Mouse (Mus musculus) embryo, embryonic 10 days (tissue): ENCODE measurements around the gene S100a16.

Source experiments
- DNase-seq: peaks from one replicate; pipeline ENCODE4 v3.0.0-alpha.2; 2015; ENCODE audit warnings: low spot score

S100a16 gene

DNA sequence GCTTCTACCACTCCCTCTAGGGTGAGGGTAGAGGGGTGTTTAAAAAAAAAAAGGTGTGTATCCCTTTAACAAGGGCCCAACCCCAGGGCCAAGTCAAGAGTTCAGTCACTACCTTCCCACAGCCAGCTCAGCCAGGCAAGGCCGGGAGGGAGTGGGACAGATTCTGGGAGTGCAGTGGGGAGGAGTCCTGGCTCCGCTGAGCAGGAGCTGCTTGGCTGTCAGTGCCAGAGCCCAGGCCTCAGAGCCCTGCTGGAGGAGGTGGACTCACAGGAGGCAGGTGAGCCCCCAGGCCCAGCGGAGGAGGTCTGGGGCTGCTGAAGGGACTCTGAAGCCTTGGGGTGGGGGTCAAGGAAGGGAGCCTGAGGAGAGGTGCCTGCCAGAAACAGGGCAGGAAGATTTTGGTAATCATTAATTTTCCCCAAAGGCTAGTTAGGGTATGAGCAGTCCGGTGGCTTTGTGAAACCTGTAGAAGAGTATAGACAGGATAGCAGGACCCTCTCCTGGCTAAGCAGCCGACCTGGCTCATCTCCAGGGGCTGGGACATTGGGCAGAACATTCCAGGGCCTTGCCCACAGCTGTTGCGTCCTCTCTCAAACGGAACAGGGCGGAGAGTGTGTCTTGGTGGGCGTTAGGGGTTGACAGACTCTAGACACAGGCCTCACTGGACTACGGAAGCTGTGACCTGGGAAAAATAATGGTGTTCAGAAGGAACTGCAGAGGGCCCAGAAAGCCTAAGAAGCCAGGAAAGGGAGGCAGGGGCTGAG is at the start of gene S100a16:
Gene S100a16, plus strand, starts transcription at position 114 of the 764 bp plus-strand sequence.
- DNase-seq: no peak

DNA sequence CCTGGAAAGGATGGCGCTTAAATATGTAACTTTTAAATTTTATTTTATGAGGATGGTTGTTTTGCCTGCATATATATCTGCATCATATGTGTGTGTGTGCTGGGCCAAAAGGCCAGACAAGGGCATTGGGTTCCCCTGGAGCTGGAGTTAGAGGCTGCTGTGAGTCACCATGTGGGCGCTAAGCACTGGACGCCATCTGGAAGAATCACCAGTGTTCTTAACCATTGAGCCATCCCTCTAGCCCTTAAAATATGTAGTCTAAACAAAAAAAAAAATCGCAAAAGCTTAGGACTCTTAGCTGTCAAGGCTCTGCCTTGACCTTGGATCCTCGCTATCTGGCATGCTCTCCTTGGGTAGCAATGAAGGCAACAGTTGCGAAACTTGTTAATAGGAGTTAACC is 48.5 kb upstream of the S100a16 start:
- DNase-seq: no peak

DNA sequence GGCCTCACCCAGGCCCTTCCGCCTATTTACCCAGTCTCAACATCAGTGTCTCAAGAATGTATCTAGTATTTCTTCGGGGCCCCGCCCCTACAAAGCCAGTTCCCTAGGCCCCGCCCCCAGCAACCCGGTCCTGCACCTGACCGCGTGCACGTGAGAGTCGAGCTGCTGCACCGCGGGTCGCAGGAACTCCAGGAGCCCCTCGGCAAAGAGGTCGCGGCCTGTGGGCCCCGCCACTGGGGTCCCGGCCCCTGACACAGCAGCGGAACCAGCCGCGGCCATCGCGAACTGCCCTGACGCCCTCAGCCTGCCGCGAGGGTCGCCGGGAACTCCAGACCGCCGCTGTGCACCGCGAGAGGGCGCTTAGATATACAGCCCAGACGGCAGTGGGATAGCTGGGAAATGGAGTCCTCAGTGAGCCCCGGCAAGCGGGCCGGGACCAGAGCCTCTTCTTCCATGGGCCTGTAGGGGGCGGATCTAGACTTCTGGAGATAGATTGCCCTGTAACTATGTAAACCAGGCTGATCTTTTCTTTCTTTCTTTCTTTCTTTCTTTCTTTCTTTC is 46.3 kb upstream of the S100a16 start, which contains the start of gene Snapin:
Gene Snapin, minus strand, starts transcription at position 338 of the 561 bp plus-strand sequence.
- peak; percentile 97 for DNase-seq

DNA sequence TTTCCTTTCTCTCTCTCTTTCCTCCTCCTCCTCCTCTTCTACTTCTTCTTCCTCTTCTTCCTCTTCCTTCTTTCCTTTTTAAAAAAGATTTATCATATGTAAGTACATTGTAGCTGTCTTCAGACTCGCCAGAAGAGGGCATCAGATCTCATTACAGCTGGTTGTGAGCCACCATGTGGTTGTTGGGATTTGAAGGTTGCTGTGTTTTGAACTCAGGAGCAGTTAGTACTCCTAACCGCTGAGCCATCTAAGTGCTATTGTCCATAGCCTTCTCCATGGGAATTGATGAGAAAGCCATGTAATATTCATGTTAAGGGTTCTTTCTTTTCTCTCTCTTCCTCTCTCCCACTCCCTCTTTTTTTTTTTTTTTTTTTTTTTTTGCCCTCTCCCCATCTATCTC is 45.7 kb upstream of the S100a16 start:
- peak; percentile 45 for DNase-seq

DNA sequence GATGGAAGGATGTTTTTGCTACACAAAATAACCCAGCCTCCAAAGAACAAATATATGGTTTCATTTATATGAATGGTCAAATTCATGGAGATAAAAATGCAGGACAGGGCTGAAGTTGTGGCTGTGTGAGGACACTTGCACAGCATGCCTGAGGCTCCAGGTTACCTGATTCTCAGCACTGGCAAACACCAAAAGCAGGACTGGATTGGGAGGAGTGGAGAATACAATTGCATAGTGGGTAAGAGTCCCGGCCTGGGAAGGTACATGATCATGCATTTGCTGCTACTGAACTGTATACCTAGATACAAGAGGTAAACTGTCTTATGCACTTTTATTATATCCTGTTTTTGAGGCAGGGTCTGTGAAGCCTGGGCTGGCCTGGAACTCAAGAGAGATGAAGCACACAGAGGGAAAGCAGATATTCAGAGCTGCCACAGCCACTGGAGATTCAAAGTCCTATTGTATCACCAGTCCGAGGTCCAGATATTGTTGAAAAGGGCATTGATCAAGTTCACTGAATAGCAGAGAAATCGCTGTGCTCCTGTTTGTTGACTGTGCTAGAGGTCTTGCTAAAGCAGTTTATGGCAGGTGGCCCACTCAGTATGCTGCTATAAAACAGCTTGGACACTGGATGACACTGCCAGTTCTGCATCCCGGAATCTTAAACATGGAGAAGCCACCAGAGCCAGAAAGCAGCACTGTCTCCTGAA is 43.1 kb upstream of the S100a16 start:
- DNase-seq: no peak

GRCm38 (mm10) chr3:90495850-90496525 is 41.1 kb upstream of the S100a16 start:
- no peak for DNase-seq

GRCm38 (mm10) chr3:90497597-90497996 is 39.5 kb upstream of the S100a16 start:
- no peak for DNase-seq

DNA sequence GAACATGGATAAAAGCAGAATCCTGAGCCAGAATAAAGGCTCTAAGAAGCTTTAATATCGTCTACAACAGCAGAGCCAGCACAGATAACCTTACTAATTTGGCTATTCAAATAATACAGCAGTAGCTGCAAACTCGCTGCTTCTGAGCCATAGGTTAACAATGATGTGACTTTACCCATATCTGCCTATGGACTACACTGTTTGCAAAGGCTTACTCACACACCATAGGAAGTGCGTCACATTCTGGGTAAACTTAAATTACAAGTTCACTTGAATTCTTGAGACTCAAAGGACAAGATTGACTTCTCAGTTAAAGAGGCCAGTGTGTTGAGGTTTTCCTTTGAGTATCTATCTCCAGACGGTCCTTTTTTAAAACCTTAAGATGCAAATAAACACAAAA is 33.6 kb upstream of the S100a16 start:
- DNase-seq: no peak

- no peak for DNase-seq
Observed at GRCm38 (mm10) chr3:90505216-90505615, 31.8 kb upstream of the S100a16 start.

DNA sequence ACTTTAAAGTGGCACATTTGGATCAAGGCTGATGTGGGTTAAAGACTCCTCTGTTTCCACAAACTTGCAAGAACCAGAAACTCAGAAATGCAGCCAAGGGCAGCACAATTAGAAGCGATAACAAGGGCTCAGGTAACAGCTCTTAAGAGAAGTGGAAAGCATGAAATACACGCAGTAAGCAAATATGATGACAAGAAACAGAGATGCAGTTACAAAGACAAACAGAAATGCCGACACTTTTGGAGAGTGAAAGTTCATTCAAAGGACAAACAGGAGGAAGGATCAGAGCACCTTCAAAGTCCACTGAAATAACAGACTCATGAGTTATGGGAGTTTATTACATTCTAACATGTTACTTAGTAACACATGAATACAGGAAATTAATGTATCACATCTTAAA is 30.7 kb upstream of the S100a16 start:
- no peak for DNase-seq

DNA sequence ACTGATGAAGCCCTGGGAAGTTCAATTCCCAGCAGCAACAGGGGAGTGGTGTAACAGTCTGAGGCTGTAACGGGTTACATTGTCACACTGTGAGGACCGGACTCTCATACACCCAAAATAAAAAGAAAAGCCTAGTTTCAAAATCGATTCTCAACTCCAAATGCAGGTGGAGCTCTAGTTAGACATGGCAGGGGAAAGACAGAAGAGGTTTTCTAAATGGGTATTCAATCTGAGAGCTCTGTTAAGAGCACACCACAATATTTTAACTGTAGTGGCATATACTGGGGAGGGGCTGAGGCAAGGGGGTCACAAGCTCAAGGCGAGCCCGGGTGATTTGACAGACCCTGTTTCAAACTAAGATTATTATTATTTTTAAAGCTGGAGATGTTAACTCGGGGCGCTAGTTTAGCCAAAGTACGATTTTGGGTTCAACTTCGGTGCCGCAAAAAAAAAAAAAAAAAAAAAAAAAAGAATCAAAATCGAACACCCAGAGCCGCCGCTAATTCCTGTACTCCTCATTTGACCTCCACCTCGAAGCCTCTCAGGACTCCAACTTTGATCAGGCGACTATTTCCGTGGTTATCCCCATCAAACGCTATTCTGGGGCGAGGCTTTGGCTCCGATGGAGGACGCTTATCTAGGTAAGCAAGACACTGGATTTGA is 28.6 kb upstream of the S100a16 start:
- no peak for DNase-seq

DNA sequence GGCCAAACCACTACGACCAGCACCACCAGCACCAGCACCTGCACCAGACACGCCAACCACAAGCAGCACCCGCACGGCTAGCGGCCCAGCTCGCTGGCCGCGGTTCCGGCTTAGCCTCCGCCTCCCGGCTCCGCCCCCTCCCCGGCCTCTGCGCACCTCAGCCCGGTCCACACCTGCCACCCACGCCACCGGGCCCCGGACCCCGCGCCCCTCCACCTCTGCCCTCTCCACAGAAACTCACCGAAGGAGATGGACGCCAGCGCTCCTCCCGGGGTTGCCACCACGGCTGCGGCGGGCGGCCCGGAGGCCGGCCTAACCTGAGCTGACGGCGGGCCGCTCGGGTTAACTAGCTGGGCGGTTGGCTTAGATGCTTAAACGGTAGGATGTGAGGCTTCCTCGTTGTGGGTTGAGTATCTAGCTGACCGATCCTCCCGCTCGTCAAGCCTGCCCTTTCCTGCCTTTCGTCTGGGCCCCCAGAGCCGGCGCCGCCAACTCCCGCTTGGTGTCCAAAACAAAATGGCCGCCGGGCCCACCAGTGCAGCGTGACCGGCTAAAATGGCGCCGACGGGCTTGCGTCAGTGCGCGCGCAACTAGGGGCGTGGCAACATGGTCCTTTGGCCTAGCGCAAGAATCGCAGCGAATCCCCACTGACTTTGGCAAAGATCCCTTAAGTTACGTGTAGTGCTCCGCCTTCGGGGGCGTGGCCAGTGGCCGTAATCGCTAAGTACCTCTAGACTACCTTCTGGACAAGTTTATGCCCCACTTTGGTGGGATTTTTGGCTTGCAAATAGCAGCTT is 27.9 kb upstream of the S100a16 start, which contains the start of gene Chtop:
Gene Chtop, minus strand, starts transcription at position 549 of the 797 bp plus-strand sequence.
- peak; percentile 100 for DNase-seq

- no peak for DNase-seq
Observed at GRCm38 (mm10) chr3:90509747-90510123, 27.3 kb upstream of the S100a16 start.

DNA sequence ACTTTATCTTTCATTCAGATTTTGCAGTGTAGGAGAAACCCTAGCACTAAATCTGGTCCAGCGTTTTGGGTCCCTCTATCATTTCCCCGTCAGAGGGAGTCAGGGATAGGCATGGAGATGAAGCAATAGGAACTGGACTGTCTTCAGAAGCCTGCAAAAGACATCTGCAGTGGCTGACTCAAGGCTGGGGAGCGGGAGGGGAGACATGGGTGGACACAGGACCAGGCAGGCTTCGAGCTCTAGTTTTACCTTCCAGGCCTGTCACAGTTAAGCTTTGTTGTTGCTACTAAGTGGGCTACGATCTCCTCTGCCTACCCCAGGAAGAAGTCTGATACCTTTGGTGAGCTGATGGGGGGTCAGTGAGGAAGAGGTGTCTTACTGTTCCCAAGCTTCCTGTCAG is 24.8 kb upstream of the S100a16 start:
- DNase-seq: no peak

DNA sequence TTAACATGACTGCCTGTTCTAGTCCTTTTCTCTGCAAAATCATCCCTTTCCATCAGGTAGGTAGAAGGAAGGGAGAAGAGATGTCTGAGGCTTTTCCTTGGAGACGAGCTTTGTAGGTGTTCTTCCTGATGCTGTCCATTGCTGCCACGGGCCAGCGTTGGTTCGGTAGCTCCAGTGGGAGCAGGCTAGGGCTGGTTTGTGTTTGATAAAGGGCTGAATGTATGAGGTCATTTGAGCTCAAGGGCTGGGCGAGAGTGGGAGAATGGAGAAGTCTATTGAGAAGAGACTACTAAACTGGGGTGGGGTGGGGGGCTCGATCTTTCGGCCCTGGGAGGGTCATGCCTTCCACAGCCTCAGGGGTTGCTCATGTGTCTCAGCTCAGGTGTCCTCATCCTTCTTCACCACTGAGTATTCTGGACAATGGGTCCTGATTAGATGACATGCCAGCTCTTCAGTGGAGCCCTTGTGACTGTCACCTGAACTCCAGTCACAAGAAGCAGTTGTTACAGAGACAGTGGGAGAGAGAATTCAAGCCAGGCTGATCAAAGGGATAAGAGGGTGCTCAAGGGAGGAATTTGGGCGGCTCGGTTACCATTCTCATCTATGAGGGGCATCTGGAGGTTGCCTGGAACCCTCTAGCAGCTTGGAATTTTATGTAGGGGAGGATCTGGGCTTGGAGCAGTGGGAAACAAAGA is 24.0 kb upstream of the S100a16 start:
- no peak for DNase-seq

DNA sequence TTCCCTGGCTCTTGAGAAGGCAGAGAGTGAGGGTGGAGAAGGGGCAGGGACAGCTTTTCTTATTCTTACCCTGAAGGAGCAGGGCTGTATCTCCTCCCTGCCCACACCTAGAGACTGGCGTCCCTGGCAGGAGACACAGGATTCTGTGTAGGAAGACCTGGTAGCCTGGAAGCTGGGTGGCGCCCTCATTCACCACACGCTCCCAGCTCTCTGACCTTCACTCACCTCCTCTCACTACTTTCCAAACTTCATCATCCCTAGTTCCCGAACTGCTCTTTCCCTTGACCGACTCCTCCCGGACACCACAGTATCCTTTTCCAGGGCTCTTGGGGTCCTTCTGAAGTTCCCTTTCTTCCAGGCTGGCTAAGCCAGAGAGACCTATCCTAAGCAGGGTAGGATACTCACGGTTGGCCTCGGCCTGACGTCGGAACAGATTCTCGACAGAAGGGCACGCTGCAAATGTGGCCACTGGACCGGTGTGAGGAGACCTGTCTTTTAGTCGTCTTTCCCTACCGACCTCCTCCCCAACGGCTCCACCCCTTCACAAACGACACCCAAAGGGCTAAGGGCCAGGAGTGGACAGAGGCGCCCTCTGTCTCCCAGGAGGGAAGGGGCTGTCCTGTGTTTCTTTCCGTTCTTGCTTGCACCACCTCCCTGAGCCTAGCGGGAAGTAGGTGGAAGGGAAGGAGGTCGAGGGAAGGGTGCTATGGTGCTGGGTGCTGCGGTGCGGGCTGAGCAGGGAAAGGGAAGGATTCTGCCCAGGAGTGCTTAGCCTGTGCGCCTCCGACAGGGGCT is 23.1 kb upstream of the S100a16 start, which contains the start of the genes S100a1 and S100a13:
Gene S100a1, minus strand, starts transcription at position 597 of the 795 bp plus-strand sequence.
Gene S100a13, plus strand, starts transcription at position 640 of the 795 bp plus-strand sequence.
- peak; percentile 34 for DNase-seq

DNA sequence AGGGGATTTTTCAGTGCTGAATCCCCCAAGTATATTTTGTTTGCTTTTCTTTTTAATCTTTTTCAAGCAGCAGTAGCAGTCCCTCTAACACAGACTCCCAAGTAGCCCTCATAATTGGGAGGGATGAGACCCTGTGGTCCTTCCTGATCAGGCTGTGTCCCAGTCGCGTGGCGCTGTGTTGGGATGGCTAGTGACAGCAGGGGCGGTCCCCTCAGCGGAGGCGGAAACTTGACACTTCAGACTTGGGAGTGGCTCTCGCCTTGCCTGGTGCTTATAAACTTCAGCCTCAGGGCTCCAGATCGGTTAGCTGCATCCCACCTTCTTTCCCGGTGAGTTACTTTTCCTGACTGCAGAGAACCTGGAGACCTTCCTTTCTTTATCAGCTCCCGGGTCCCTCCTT is 22.4 kb upstream of the S100a16 start:
- peak; percentile 90 for DNase-seq

GRCm38 (mm10) chr3:90515242-90515641 is 21.8 kb upstream of the S100a16 start:
- no peak for DNase-seq

DNA sequence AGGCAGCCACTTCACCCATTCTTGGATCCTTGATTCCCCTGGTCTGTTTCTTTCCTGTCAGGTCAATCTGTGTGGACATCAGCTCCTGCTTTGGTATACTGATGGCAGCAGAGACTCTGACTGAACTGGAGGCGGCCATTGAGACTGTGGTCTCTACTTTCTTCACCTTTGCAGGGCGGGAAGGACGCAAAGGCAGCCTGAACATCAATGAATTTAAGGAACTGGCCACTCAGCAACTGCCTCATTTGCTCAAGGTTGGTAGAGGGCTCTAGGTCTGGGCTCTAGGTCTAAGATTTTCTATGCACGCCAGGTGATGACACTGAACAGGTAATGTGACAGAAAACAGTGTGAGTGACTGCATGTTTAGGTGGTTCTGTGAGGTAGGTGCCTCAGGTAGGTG is 21.3 kb upstream of the S100a16 start:
- no peak for DNase-seq
